Mouse (Mus musculus) thymus, adult 2 months (tissue): ENCODE results near the gene Oog1. TPM values are rescaled to one million over a fixed set of nuclear protein-coding genes. Genes with fewer than 3 reads are reported as not detected.
"Not testable (repeated sequence)": the region's sequence is repeated elsewhere in the genome, so short reads cannot be mapped to it uniquely, and the experiment has no call there.

ENCODE experiments used
- DNase-seq: peaks from one replicate; pipeline ENCODE4 v3.0.0; 2021
- H3K27ac ChIP-seq: fragments of 200-500 bp; 2 replicates; pipeline ENCODE4 v1.5.1; 2012; ENCODE audit warnings: low read length, control low read depth; ENCODE audit not compliant: control insufficient read depth, insufficient read depth
- H3K27me3 ChIP-seq: fragments of 200-500 bp; 2 replicates; pipeline ENCODE4 v1.6.1; 2012; ENCODE audit warnings: mild to moderate bottlenecking, low read length, moderate library complexity, mixed read lengths; ENCODE audit not compliant: control insufficient read depth, insufficient read depth
- H3K36me3 ChIP-seq: fragments of 200-500 bp; 2 replicates; pipeline ENCODE4 v1.6.1; 2012; ENCODE audit warnings: mild to moderate bottlenecking, low read length, moderate library complexity; ENCODE audit not compliant: control insufficient read depth, insufficient read depth
- H3K4me1 ChIP-seq: fragments of 200-500 bp; replicated peaks from 2 replicates; pipeline ENCODE4 v1.6.1; 2012; ENCODE audit warnings: low read length; ENCODE audit not compliant: control insufficient read depth, insufficient read depth
- H3K4me3 ChIP-seq: fragments of 200-500 bp; 2 replicates; pipeline ENCODE4 v1.5.1; 2012; ENCODE audit warnings: mild to moderate bottlenecking, low read length, control low read depth, moderate library complexity; ENCODE audit not compliant: control insufficient read depth, insufficient read depth
- WGBS: fragments of 180-500 bp; shearing (Covaris S2); methylation state at CpG from one replicate; pipeline ENCODE4 v1.1.7; 2018; 5-methylcytosine and 5-hydroxymethylcytosine counted together
- polyA plus RNA-seq: library from polyadenylated mRNA; depleted of rRNA; stranded (reverse); fragments of >200 nt; gene quantifications from 2 replicates; pipeline ENCODE4 v1.2.3, GENCODE M21; 2012; rRNA removed

Gene Oog1
- polyA plus RNA-seq = 0.07 TPM in 1 of 2 replicates, not detected in the other

GRCm38 (mm10) chr12:87602388-87602787, at the start of gene Oog1:
TSS of gene Oog1 (plus strand) at chr12:87602688.
- H3K27me3 ChIP-seq, H3K4me3 ChIP-seq, H3K4me1 ChIP-seq, H3K27ac ChIP-seq, DNase-seq, H3K36me3 ChIP-seq: not testable (repeated sequence)
- 90% methylated on average over 1 of the region's 2 CpGs for WGBS

DNA sequence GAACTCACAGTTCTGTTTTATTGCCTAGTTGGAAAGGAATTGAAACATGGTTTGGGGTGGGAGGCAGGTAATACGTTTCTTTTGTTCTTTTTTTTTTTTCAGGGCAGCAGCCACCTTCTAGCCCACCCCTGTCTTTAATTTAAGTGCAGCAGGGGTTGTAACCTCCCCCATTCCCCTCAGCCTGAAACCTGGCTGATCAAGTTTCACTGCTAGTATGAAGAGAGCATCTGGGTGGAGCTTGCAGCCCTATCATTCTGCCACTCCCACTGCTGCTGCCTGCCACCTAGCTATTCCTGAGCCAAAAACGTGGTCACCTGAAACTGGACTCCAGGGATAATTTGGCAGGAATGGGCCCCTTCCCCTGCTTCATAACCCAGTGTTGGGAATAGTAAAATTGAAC, 1.1 kb upstream of the Oog1 start:
- H3K36me3 ChIP-seq, H3K4me1 ChIP-seq, H3K27ac ChIP-seq, DNase-seq, H3K4me3 ChIP-seq, H3K27me3 ChIP-seq: not testable (repeated sequence)
- whole genome bisulfite sequencing = 12% methylated on average over 2 of the region's 2 CpGs

GRCm38 (mm10) chr12:87618569-87618968, 16.1 kb downstream of the Oog1 start, which contains the start of gene Gm4027:
TSS of gene Gm4027 (plus strand) at chr12:87618869.
- not testable (repeated sequence) for DNase-seq, H3K4me3 ChIP-seq, H3K36me3 ChIP-seq, H3K27ac ChIP-seq, H3K4me1 ChIP-seq, H3K27me3 ChIP-seq
- 92% methylated on average over 6 of the region's 7 CpGs for WGBS

- H3K36me3 ChIP-seq, DNase-seq, H3K4me3 ChIP-seq, H3K4me1 ChIP-seq, H3K27me3 ChIP-seq, H3K27ac ChIP-seq: not testable (repeated sequence)
- 80% methylated on average over 2 of the region's 2 CpGs for WGBS
Measured at GRCm38 (mm10) chr12:87644520-87644919, 42.0 kb downstream of the Oog1 start, which contains the start of gene Gm16381. TSS of gene Gm16381 (minus strand) at chr12:87644620.

DNA sequence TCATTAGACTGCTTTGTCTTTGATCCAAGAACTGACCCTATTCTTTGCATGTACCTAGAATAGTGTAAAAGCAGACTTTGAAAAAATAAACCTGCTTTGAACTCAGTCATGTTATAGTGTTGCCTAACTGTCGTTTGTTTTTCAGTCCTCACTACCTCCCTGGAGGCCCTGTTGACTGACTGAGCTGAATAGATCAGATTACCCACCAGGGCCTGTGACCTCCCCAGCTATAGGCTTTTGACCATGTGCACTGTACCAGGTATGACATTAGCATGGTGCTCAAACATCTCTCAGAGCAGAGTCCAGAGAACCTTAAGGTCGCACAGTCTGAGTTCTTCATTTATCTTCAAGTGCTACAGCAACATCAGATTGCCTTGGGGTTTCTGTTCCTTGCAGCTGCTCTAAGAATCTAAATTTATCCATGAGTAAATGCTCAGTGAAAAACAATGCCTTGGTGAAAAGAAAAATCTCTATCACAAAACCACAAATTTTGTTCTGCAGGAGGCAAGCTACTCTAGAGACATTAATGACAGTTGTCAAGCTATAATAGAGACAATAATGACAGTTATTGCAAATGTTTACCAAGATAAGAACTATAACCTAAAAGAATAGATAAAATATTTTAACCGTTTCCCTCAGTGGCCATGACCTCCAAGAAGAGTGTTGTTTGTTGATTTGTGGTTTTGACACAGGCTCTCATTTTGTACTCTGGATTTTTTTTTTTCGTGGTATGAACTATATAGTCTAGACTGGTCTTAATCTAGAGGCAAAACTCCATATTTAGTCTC, 50.6 kb downstream of the Oog1 start:
- H3K4me3 ChIP-seq, DNase-seq, H3K27me3 ChIP-seq, H3K4me1 ChIP-seq, H3K36me3 ChIP-seq, H3K27ac ChIP-seq: not testable (repeated sequence)
- WGBS = 59% methylated on average over 2 of the region's 4 CpGs

Other genes with a start within 250 kb of the Oog1 start
- gene Sptlc2, start 214.3 kb upstream of the Oog1 start, polyA plus RNA-seq = 9.2 and 10.2 TPM in 2 replicates
- 10.5 and 17.5 TPM in 2 replicates for gene Slirp, start 158.8 kb upstream of the Oog1 start, polyA plus RNA-seq
- 36.1 and 42.7 TPM in 2 replicates for gene Alkbh1, start 158.7 kb upstream of the Oog1 start, polyA plus RNA-seq
- 14.3 and 16.8 TPM in 2 replicates for gene Snw1, start 130.4 kb upstream of the Oog1 start, polyA plus RNA-seq
- not detected in 2 replicates for gene Gm5788, start 108.0 kb upstream of the Oog1 start, polyA plus RNA-seq
- gene Gm8300, start 88.4 kb upstream of the Oog1 start, polyA plus RNA-seq = not detected in 2 replicates
- gene Gm4027, start 16.2 kb downstream of the Oog1 start, polyA plus RNA-seq = not detected in 2 replicates
- not detected in 2 replicates for gene Gm16381, start 41.9 kb downstream of the Oog1 start, polyA plus RNA-seq
- gene Gm21319, start 173.1 kb downstream of the Oog1 start, polyA plus RNA-seq = not detected in 2 replicates
- not detected in 2 replicates for gene Gm21936, start 192.8 kb downstream of the Oog1 start, polyA plus RNA-seq
- gene BB287469, start 213.9 kb downstream of the Oog1 start, polyA plus RNA-seq = not detected in 2 replicates
- gene Gm2001, start 239.7 kb downstream of the Oog1 start, polyA plus RNA-seq = not detected in 2 replicates